Mouse (Mus musculus): ENCODE results near the gene Nipsnap1.

GRCm38 (mm10) chr11:4837342-4837741, 36.4 kb upstream of the Nipsnap1 start:
- TF ChIP-seq CTCF (IDR thresholded peaks at IDR 0.05; ENCODE audit: insufficient read depth, low read depth, low read length) (no peak), POLR2A (IDR thresholded peaks at IDR 0.05; ENCODE audit: insufficient read depth, low read depth, low read length) (no peak)

Data from olfactory bulb, adult 2 months (tissue).